Mouse (Mus musculus) gastrocnemius, postnatal 25 days (tissue): ENCODE results near the gene Fbxo46. TPM values are rescaled to one million over a fixed set of nuclear protein-coding genes. Genes with fewer than 3 reads are reported as not detected.
A peak's percentile ranks its signal among the peaks of the same experiment; 100 is the strongest.
"Not testable (repeated sequence)": the region's sequence is repeated elsewhere in the genome, so short reads cannot be mapped to it uniquely, and the experiment has no call there.

ENCODE experiments used
- DNase-seq: peaks from one replicate; pipeline ENCODE4 v3.0.0; 2022
- total RNA-seq, 2 experiments: library from RNA; stranded (reverse); gene quantifications; 1 replicate in 1 of 2; 2 replicates in 1 of 2; pipeline ENCODE4 v1.2.3; 2021

Gene Fbxo46
- total RNA-seq, 2 experiments from 2014 or later = 2.9 TPM

DNA sequence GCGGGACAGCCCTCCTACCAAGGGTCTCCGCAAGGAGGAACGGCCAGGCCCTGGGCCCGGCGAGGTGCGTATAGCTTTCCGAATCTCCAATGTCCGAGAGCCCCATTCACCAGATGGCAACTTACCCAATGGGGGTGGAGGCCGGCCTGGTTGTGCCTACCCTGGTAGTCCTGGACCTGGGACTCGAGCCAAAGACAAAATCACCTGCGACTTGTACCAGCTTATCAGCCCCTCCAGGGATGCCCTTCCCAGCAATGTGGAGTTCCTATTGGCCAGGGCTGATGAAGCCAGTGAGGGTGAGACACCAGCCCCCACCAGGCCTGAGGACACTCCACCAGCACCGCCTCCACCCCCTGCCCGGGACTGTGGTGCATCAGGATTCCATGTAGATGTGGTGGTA, 16.5 kb downstream of the Fbxo46 start:
- no peak for DNase-seq

DNA sequence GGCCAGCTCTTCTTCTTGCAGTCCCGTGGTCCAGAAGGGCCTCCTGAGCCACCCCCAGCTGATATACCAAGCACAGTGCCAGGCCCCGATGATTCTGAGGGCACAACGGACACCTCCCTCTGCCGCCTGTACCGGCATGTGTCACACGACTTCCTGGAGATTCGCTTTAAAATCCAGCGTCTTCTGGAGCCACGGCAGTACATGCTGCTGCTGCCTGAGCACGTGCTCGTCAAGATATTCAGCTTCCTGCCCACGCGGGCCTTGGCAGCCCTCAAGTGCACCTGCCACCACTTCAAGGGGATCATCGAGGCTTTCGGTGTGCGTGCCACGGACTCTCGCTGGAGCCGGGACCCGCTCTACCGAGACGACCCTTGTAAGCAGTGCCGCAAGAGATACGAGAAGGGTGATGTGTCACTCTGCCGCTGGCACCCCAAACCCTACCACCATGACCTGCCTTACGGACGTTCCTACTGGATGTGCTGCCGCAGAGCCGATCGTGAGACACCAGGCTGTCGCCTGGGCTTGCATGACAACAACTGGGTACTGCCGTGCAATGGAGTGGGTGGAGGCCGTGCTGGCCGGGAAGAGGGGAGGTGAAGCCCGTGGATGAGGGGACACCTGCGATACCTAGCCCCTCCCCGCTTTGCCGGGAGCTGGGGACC, 17.1 kb downstream of the Fbxo46 start:
- no peak for DNase-seq

DNA sequence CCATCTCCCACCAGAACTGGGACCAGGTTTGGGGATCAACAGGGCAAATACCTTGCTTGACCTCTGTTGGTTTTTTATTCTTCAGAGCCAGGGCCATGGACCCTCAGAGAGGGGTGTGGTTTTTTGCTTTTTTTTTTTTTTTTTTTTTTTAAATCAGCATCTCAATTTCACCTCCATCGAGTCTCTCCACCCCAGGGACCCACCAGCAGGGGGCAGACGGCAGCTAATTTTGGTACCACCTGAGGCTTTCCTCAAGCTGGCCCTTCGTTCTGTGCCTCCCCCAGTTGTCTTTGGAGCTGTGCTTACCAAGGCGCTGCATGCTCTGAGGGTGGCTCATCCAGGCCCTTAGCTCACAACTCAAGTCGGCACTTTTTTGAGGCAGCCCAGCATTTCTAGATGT, 17.7 kb downstream of the Fbxo46 start:
- no peak for DNase-seq

DNA sequence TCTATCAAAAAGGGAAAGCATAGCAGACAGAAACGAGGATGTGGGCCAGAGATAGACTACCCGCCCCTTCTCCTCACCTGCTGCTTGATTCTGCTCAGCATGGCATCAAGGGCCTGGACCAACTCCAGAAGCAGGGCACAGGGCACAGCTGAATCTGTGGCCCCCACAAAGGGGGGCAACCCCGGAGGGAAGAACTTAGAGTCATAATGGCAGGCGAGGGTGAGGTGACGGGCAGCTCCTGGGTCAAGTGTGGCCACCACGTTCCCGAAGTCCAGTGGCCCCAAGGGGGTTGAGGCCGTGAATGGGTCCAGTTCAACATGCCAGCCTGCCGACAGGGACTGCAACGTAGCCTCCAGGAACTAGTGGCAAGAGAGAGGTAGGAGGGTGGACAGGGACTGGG, 27.1 kb downstream of the Fbxo46 start:
- DNase-seq = no peak

DNA sequence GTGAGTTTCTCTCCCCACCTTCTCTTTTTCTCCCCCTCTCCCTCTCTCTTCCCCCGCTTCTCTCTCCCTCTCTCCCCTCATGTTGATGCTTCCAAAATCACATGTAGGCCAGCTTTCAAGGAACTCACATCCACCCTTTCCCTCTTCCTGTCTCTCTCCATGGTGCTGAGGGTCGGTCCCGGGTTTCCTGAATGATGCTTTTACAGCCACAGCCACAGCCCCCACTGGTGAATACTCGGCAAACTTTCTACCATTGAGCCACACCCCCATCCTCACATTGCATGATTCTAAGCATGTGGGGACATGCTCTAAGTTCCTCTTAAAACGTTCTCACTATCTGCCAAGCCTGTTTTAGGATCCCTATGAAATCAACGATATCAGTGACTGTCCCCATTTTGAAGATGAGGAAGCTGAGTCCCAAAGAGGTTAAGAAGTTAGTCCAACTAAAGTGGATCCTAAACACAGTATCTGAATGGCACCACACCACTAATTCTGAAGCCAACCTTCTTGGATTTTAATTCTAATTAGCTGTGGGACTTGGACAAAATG, 27.9 kb downstream of the Fbxo46 start:
- no peak for DNase-seq

DNA sequence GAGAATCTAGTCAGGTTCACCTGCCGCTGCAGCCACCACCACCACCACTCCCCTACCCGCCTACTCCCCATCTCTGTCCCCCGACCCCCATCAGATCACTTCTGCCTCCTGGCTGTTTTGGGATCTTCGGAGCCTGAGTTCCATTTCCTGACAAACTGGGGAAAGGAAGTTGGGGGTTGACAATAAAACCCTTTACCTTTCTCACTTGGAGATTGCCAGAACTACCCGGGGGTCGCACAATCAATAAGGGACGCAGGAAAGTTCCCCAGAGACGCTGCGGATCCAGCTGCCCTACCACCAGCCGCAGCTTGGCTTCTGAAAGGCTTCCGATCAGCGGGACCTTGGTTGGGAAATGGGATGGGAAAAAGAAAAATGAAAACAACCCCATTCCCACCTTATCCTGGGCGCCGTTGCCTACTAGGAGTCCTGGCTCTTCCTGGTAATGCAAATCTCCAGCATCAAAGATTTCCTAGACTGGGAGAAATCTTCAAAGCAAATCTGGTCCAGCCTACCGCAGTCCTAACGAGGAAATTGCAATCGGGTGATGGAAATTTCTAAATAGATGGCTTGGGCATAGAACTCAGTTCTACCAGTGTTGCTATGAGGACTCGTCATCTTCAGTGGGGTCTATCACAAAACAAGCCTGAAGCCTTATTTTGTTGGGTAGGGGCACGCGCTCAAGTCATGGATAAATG, 28.7 kb downstream of the Fbxo46 start:
- DNase-seq = no peak

DNA sequence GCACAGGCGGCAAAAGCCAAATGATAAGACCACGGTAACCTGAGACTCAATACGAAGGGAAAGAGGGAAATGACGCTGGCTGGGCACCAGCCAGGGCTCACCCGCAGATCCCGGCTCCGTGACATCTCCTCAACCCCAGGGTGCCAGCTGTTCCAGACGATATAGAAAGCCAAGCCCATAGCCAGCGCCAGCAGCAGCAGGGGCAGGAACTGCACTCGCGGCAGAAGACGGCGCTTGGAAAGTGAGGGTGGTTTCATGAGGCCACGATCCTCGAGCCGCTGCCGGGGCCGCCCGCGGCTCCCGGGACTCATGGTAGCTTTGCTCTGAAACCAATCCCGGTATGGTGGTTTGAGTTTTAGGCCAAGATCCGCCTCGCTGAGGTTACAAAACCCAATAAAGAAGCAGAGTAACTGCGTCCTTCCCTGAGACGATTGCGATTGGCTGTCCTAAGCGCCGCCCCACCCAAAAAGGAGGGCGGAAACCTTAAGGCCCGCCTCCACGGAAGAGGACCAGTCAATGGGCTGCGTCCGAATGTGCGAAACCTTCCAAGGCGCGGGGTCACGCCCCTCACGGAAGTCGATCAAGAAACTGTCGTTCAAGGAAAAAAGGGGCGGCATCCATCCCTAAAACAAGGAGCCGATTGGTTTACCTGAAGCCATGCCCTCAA, 29.3 kb downstream of the Fbxo46 start, which contains the start of gene Qpctl:
Qpctl (minus strand) TSS at position 417 of the 667 bp plus-strand sequence.
- peak; percentile 99 for DNase-seq

DNA sequence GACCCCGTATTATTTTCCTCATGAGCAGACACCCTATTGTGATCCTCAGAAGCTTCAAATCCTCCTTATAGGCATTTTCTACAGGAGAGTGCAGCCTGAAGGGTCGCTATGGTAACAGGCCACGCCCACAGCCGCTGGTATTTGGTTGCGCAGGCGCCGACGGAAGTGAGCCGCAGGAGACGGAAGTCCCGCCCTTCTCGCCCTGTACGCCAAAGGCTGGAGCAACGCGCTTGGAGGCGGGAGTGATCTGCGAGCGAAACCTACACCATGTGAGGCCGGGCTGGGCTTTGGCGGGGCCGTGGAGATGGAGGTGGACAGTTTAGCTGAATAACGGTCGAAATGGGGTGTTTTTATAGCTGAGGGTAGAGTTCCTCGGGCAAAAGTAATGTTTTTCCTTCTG, 30.0 kb downstream of the Fbxo46 start, which contains the start of gene Snrpd2:
Snrpd2 (plus strand) TSS at position 97 of the 400 bp plus-strand sequence.
- DNase-seq = peak; percentile 93

DNA sequence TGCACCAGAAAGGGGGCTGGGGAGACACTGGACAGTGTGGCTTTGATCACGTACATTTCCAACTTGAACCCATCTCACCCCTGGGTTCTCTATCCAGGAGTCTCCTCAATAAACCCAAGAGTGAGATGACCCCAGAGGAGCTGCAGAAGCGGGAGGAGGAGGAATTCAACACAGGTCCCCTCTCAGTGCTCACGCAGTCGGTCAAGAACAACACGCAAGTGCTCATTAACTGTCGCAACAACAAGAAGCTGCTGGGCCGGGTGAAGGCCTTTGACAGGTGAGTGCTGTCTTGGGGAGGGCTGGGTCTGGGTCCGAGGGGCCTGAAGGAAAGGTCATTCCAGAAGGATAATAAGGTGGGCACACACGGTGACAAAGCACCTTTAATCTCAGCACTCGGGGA, 31.5 kb downstream of the Fbxo46 start:
- not testable (repeated sequence) for DNase-seq

DNA sequence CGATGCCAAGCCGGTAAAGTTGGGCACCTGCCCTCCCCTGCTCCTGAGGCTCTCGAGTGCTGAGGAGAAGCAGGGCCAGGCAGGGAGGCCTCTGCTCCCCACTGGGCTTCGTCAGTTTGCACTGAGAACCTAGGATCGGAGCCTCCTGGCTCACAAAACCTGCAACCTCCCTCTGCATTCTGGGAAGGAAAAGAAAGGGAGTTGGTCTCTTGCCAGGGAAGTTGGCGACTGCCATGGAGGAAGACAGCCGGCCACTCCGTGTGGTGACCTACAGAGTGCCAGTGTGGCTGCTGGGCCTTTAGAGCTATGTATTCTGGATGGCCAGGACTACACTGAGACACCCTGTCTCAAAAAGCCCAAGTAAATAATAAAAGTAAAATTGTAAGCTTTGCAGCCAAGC, 35.1 kb downstream of the Fbxo46 start:
- no peak for DNase-seq

DNA sequence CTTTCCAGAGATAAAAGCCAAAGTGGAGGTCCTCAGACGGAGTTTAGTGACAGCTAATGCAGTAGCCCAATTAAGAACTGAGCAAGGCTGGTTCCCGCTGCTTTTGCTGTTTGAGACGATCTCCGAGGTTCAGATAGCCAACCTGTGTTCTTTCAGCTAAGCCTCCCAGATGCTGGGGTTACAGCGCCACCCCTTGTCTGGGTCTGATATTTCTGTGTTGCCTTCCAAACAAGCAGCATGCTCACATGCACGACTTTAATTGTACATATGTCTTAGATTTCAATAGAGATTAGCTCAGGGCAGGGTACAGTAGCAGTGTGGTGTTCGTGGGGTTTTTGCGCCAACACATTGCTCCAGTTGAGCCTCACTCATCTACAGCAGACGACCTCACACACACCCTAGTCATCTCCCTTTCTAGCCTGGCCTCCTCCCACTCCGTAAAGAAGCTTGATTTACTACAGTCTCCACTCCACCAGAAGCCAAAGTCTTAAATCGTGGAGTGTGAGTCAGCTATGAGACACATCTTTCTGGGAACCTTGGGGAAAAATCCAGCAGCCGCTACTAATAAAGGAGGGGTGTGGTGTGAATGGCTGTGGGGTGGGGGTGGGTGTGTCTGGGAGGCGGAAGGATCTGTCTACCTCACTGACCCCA, 36.3 kb downstream of the Fbxo46 start:
- DNase-seq = no peak

DNA sequence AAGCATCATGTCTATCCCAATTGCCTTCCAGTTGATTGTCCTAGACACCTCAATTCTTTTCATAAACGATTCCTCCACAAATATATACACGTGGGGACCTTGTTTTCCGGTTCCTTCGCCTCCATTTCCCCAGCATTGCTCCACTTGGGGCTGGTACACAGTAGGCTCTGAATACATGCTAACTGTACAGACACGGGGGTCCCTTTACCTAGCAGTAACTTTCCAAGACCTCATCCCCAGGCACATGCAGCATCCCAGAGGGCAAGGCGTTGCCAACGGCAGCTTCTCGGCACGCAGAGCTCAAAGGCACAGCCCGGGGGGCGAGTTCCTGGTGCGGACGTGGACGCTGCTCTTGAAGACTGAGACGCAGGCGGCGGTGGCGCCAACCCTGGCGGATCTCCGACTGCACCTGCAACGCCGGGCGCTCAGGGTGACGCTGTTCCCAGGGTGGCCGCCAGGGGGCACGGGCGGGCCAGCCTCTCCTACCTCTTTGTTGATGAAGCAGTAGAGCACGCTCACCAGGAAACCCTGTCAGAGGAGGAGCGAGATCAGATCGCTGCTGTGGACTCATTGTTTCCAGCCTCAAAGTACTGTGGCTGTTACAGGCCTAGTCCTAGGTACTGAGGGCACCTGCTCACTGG, 37.6 kb downstream of the Fbxo46 start:
- DNase-seq = peak; percentile 86

DNA sequence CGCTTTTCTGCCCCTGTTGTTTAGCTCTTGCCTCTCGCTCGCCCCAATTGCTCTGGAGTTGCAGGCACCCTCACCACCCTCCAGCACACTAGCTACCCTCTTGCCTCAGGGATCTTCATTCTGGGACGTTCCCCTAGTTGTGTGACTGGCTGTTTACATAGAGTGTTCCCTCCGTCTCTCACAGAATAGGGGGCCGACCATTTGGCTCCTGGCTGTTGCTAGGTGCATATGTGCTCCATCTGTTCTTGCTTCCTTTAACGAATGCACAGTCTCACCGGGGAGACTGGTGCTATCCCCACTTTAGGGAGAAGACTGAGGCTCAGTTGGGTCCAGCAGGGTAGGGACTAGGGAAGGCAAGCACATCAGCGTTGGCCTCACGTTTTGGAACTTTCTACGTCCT, 38.9 kb downstream of the Fbxo46 start:
- no peak for DNase-seq

DNA sequence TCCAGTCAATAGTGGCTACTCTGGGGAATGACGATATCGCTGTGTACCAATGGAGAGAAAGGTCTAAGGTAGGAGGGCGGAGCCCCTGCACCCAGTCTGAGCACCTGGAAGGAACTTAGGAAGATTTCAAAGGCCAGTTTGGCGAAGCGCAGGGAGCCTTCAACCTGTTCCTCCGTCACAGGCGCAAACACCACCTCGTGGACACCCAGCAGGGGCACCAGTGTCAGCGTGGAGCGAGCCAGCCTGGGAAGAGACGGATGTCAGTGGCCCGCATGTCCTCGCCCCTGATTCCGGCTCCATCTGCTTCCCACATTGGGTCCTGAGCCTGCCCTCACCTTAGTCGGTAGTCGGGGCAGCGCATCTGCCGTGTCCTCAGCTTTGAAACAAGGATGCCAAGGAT, 39.8 kb downstream of the Fbxo46 start:
- DNase-seq = no peak

DNA sequence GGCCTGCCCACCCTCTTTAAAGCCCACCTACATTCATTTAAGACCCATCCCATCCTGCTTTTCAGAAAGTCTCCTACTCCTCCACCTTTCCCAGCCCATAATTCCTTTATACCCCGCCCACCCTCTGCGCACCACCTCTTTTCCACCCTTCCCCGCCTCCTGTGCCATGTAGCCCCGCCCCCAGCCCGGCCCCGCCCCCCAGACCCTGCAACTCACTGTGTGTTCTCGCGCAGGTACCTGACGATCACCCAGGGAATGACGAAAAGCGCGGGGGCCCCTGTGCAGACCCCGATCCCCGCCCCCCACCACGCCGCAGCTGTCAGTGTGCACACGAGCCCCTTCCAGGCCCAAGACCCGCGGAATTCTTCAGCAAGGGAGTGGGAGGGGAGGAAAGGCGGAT, 40.5 kb downstream of the Fbxo46 start:
- no peak for DNase-seq

DNA sequence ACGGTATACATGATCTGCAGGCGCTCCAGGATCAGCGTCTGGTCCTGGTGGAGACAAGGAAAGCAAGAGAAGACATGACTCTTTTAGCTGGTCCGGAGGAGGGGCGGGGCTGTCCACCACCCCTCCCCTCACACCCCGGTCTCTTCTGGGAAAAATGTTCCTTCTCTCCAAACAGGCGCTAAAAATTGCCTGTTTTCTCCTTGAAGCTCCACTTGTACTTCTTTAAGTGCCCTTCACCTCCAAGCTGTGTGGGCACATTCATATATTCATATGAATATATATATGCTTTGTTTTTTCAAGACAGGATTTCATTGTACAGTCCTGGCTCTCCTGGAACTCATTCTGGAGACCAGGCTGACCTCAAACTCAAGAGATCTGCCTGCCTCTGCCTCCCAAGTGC, 43.3 kb downstream of the Fbxo46 start:
- DNase-seq = no peak

DNA sequence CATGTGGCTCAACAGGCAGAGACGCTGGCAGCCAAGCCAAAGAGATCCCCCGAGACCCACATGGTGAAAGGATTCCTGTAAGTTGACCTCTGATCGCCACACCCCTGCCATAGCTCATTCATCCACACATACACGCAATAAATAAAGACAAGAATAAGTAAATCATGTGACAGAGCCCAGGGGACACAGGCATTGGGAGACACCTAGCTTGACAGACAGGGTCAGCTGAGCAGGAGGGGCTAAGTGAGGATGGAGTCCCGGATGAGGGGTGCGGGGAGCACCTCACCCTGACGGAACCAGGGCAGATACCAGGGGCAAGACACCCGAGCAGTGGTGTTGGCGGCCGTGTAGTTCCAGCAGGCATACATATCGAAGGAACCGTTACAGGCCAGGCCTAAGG, 44.1 kb downstream of the Fbxo46 start:
- no peak for DNase-seq

DNA sequence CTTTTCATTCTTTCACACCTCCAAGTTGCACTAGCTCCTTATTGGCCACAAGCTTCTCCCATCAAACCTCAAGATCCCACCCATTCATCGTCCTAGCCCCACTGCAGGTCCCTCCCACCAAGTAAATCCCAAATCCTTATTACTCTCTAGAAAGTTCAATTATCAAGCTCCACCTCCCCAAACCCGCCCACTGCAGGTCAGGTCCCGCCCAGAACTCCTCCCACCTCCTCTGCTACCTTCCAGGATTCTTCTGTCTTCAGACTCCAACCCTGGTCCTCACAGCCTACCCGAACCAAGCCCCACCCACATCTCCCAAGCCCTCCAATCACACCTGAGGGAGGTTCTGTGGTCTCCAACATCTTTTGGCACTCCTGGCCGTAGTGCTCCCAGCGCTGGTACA, 44.5 kb downstream of the Fbxo46 start:
- no peak for DNase-seq

DNA sequence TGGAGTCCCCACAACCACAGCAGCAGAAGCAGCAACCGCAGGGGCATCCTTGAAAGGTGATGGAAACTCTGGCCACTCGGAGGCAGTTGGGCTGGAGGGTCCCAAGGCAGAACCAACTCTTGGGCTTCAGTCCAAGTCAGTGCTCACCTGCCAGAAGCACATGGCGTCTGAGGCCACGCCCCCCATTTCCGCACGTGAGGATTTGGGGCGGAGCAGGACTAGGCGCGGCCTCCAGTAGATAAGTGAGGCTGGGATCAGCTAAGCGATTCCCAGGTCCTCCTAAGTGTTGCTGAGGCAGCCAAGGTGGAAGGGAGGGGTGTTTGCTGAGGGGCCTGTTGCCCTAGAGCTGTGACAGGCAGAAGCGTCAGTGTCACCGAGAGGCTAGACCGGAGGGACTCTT, 45.3 kb downstream of the Fbxo46 start:
- no peak for DNase-seq

DNA sequence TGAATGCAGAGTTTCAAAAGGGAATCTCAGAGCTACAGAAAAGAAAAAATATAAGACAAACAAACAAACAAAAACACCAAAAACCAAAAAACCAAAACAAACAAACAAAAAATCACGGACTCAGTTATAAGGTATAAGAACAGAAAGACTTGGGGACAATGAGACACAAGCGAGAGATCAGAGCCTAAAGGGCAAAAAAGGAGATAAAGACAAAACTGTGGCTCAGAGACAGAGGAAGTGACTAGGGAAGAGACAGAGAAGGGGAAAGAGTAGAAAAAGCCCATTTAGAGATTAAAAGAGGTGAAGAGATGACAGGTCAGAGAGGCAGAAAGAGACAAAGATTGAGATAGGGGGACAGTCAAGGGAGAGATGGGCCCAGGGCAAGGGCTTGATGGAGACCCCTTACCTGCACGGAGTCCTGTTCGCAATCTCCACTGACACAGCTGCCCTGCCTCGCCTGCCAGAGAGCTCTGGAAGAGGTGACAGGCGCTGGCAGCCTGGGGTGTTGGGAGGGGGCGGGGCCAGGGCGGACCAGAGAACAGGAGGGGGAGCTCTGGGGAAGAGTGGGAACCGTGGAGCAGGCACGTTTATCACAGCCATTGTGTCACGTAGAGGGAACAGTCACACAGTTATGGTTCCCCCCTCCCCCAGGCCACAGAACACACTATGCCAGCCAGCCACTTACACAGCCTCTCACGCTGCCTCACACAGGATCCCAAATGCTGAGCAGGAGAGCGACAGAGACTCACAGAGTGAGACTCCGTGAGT, 46.2 kb downstream of the Fbxo46 start, which contains the start of gene Gipr:
Gipr (minus strand) TSS at position 472 of the 768 bp plus-strand sequence.
- peak; percentile 37 for DNase-seq

DNA sequence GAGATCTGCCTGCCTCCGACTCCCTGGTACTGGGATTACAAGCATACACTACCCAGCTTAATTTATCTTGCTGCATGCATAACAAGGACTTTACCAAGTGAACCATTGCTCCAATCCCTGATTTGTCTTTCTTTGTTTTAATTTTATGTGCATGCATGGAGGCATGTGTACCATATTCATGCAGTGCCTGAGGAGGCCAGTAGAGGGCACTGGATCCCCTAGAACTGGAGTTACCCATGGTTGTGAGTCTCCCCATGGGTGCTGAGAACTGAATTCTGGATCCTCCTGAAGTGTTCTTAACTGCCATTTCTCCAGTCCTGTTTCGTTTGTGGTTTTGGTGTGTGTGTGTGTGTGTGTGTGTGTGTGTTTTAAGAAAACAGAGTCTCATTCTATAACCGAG, 47.3 kb downstream of the Fbxo46 start:
- no peak for DNase-seq
